Mouse (Mus musculus): Measurements from ENCODE around the gene Olfr470. TPM values are rescaled to one million over a fixed set of nuclear protein-coding genes. Genes with fewer than 3 reads are reported as not detected.

Olfr470 gene
- polyA plus RNA-seq (2015; fragmentation: Illumina TruSeq; extraction: RNeasy Lipid Tissue Mini Kit (QIAGEN cat#74804); ENCODE audit: low read depth, low replicate concordance), result not detected

GRCm38 (mm10) chr7:107847390-107847789 lies at the start of gene Olfr470:
Gene Olfr470, minus strand, starts transcription at chr7:107847490.

GRCm38 (mm10) chr7:107825441-107825840 lies 21.8 kb downstream of the Olfr470 start, which contains the start of gene Olfr469:
Gene Olfr469, minus strand, starts transcription at chr7:107825541.

GRCm38 (mm10) chr7:107811963-107812362 lies 35.3 kb downstream of the Olfr470 start, which contains the start of gene Olfr467:
Gene Olfr467, plus strand, starts transcription at chr7:107812263.

GRCm38 (mm10) chr7:107801108-107801507 lies 46.2 kb downstream of the Olfr470 start, which contains the start of gene Ovch2:
Gene Ovch2, minus strand, starts transcription at chr7:107801208.

Other genes with a start within 250 kb of the Olfr470 start
- not detected for gene 5330417H12Rik, start 222.3 kb downstream of the Olfr470 start, polyA plus RNA-seq (2015; fragmentation: Illumina TruSeq; extraction: RNeasy Lipid Tissue Mini Kit (QIAGEN cat#74804); ENCODE audit: low read depth, low replicate concordance)
- gene Cyb5r2, start 89.5 kb downstream of the Olfr470 start, polyA plus RNA-seq (2015; fragmentation: Illumina TruSeq; extraction: RNeasy Lipid Tissue Mini Kit (QIAGEN cat#74804); ENCODE audit: low read depth, low replicate concordance), result 0.34 TPM
- gene Ovch2, start 46.3 kb downstream of the Olfr470 start, polyA plus RNA-seq (2015; fragmentation: Illumina TruSeq; extraction: RNeasy Lipid Tissue Mini Kit (QIAGEN cat#74804); ENCODE audit: low read depth, low replicate concordance), result not detected
- not detected for gene Olfr467, start 35.2 kb downstream of the Olfr470 start, polyA plus RNA-seq (2015; fragmentation: Illumina TruSeq; extraction: RNeasy Lipid Tissue Mini Kit (QIAGEN cat#74804); ENCODE audit: low read depth, low replicate concordance)
- gene Olfr469, start 21.9 kb downstream of the Olfr470 start, polyA plus RNA-seq (2015; fragmentation: Illumina TruSeq; extraction: RNeasy Lipid Tissue Mini Kit (QIAGEN cat#74804); ENCODE audit: low read depth, low replicate concordance), result not detected
- gene Olfr472, start 50.4 kb upstream of the Olfr470 start, polyA plus RNA-seq (2015; fragmentation: Illumina TruSeq; extraction: RNeasy Lipid Tissue Mini Kit (QIAGEN cat#74804); ENCODE audit: low read depth, low replicate concordance), result not detected
- gene Olfr473, start 83.0 kb upstream of the Olfr470 start, polyA plus RNA-seq (2015; fragmentation: Illumina TruSeq; extraction: RNeasy Lipid Tissue Mini Kit (QIAGEN cat#74804); ENCODE audit: low read depth, low replicate concordance), result not detected
- not detected for gene Olfr474, start 107.2 kb upstream of the Olfr470 start, polyA plus RNA-seq (2015; fragmentation: Illumina TruSeq; extraction: RNeasy Lipid Tissue Mini Kit (QIAGEN cat#74804); ENCODE audit: low read depth, low replicate concordance)
- gene Olfr476, start 117.3 kb upstream of the Olfr470 start, polyA plus RNA-seq (2015; fragmentation: Illumina TruSeq; extraction: RNeasy Lipid Tissue Mini Kit (QIAGEN cat#74804); ENCODE audit: low read depth, low replicate concordance), result not detected
- not detected for gene Olfr477, start 139.2 kb upstream of the Olfr470 start, polyA plus RNA-seq (2015; fragmentation: Illumina TruSeq; extraction: RNeasy Lipid Tissue Mini Kit (QIAGEN cat#74804); ENCODE audit: low read depth, low replicate concordance)
- not detected for gene Olfr478, start 186.5 kb upstream of the Olfr470 start, polyA plus RNA-seq (2015; fragmentation: Illumina TruSeq; extraction: RNeasy Lipid Tissue Mini Kit (QIAGEN cat#74804); ENCODE audit: low read depth, low replicate concordance)
- not detected for gene Olfr479, start 203.2 kb upstream of the Olfr470 start, polyA plus RNA-seq (2015; fragmentation: Illumina TruSeq; extraction: RNeasy Lipid Tissue Mini Kit (QIAGEN cat#74804); ENCODE audit: low read depth, low replicate concordance)
- not detected for gene Olfr480, start 219.9 kb upstream of the Olfr470 start, polyA plus RNA-seq (2015; fragmentation: Illumina TruSeq; extraction: RNeasy Lipid Tissue Mini Kit (QIAGEN cat#74804); ENCODE audit: low read depth, low replicate concordance)
- not detected for gene Olfr481, start 232.4 kb upstream of the Olfr470 start, polyA plus RNA-seq (2015; fragmentation: Illumina TruSeq; extraction: RNeasy Lipid Tissue Mini Kit (QIAGEN cat#74804); ENCODE audit: low read depth, low replicate concordance)

Measured in brain, adult 10 weeks (tissue).